Mouse (Mus musculus) heart, postnatal 0 days (tissue): ENCODE results near the gene Olfr641.

ENCODE experiments used
- CTCF ChIP-seq: IDR thresholded peaks from 2 replicates; pipeline ENCODE4 v1.5.1; 2016; ENCODE audit warnings: antibody characterized with exemption, control low read depth, low read depth
- EP300 ChIP-seq: IDR thresholded peaks from 2 replicates; pipeline ENCODE4 v1.6.1; 2016; ENCODE audit warnings: antibody characterized with exemption, low read depth

GRCm38 (mm10) chr7:104018953-104019352 lies 16.3 kb upstream of the Olfr641 start:
- no peak for TF ChIP-seq EP300
- no peak for TF ChIP-seq CTCF
